Mouse (Mus musculus) heart, embryonic 16.5 days (tissue): ENCODE results near the gene Hdac9. TPM values are rescaled to one million over a fixed set of nuclear protein-coding genes. Genes with fewer than 3 reads are reported as not detected.

ENCODE experiments used
- ATAC-seq: fragments of 200-750 bp; cut with Nextera tagmentation; replicated peaks from 2 replicates; pipeline ENCODE4 v1.8.0; 2017; ENCODE audit warnings: moderate number of reproducible peaks; ENCODE audit not compliant: insufficient read depth, low FRiP score; ENCODE audit errors: extremely low read depth
- H3K27ac ChIP-seq: fragments of 300-500 bp; sonication (generic); 2 replicates; pipeline ENCODE4 v1.5.1; 2014; ENCODE audit warnings: mild to moderate bottlenecking, low read length, control low read depth, moderate library complexity
- H3K27me3 ChIP-seq: fragments of 300-500 bp; sonication (generic); 2 replicates; pipeline ENCODE4 v1.6.1; 2014; ENCODE audit warnings: low read length, mixed read lengths; ENCODE audit not compliant: control insufficient read depth, insufficient read depth
- H3K36me3 ChIP-seq: fragments of 300-500 bp; sonication (generic); 2 replicates; pipeline ENCODE4 v1.6.1; 2014; ENCODE audit not compliant: control insufficient read depth, insufficient read depth
- H3K4me1 ChIP-seq: fragments of 300-500 bp; sonication (generic); 2 replicates; pipeline ENCODE4 v1.6.1; 2014; ENCODE audit warnings: low read length, mixed read lengths; ENCODE audit not compliant: control insufficient read depth, insufficient read depth
- H3K4me2 ChIP-seq: fragments of 300-500 bp; sonication (generic); 2 replicates; pipeline ENCODE4 v1.6.1; 2014; ENCODE audit warnings: low read depth, mild to moderate bottlenecking, control low read depth, low read length
- H3K4me3 ChIP-seq: fragments of 300-500 bp; sonication (generic); 2 replicates; pipeline ENCODE4 v1.5.1; 2014; ENCODE audit warnings: mild to moderate bottlenecking, control low read depth, low read length
- H3K9ac ChIP-seq: fragments of 300-500 bp; sonication (generic); 2 replicates; pipeline ENCODE4 v1.6.1; 2014; ENCODE audit warnings: low read length, control low read depth
- H3K9me3 ChIP-seq: fragments of 300-500 bp; sonication (generic); replicated peaks from 2 replicates; pipeline ENCODE4 v1.6.1; 2016; ENCODE audit warnings: low read length; ENCODE audit not compliant: control insufficient read depth
- WGBS: fragments of 180-500 bp; shearing (Covaris S2); extraction: QIAGEN DNeasy Blood & Tissue Kit; methylation state at CpG from one replicate; pipeline ENCODE4 v1.1.7; 2014; 5-methylcytosine and 5-hydroxymethylcytosine counted together
- polyA plus RNA-seq: library from polyadenylated mRNA; unstranded; fragments of >200 nt; fragmentation: Nextera tagmentation; extraction: Ambion mirVana; gene quantifications from 2 replicates; pipeline ENCODE4 v1.2.1, GENCODE M21; 2015

The Hdac9 gene
- polyA plus RNA-seq, 1 experiment from 2014 or later, result 21.4 TPM

DNA sequence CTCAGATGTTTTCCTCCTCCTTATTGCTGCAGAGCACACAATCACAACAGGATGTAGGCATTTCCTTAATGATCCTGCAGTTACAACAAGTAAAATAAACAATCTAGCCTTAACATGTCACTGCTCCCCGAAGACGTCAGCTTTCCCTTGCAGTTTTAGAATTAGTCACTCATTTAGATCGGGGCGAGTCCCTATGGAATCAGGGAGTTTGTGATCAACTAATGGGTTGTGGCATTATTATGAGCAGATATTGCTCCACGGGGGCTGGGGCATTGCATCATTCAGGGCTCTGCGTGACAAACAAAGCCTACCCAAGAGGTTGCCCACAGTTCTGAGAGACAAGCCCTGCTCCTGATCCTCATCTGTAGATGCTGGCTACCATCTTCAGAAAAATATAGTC, 96.7 kb downstream of the Hdac9 start:
- H3K4me3 ChIP-seq, result no peak overlapping the region
- H3K4me1 ChIP-seq, result no peaks in the 10 kb centered on the region
- no peaks in the 10 kb centered on the region for H3K36me3 ChIP-seq
- no peaks in the 10 kb centered on the region for H3K27me3 ChIP-seq
- no peak overlapping the region for H3K4me2 ChIP-seq
- no peak overlapping the region for H3K9ac ChIP-seq
- no peak overlapping the region for H3K27ac ChIP-seq
- H3K9me3 ChIP-seq, result no peaks in the 10 kb centered on the region
- no peak for ATAC-seq
- 48% methylated on average over 6 of the region's 6 CpGs for WGBS

DNA sequence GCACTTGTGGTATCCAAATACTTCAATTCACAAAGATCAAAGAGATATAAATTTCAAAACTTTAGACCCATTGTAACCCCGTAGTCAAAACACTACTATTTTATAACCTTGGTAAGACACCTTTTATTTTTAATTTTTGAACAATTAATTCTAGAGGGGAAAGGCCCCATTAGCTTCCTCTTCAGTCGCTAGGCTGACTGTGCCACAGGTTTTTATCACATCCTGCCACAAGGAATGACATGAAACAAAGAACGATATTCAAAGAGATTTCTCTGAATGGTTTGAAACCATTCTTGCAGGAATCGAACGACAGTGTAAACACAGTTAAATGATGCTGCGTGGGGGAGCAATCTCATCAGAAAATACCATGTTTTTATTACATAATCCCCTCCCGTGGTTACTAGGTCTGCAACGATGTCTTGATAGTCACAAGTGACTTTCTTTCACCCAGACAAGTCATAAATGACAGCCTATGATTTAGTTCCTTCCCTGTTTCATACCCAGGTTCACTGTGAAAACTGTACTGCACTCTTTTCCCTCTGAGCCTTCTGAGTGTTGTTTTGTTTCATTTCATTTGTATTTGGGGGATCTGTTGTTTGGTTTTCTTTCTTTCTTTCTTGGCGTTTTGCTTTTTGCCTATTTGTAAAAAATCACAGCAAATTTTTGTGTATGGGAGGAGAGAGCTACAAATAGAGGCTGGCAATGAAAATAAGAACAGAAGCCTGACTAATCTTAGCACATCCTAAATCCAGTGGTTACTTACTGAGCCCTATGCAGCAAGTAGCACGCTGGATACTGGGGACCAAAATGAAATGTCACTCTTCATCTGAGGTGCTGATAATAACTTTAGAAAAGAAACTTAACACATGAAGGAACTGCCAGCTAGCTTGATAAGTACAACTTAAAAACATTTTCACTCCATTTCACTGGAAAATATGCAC, 105.0 kb downstream of the Hdac9 start:
- 51% methylated on average over 10 of the region's 10 CpGs for WGBS
- H3K4me1 ChIP-seq, result no peaks in the 10 kb centered on the region
- no peak overlapping the region for H3K9ac ChIP-seq
- H3K4me3 ChIP-seq, result no peak overlapping the region
- no peak for ATAC-seq
- H3K36me3 ChIP-seq, result no peaks in the 10 kb centered on the region
- no peak overlapping the region for H3K4me2 ChIP-seq
- H3K27me3 ChIP-seq, result no peaks in the 10 kb centered on the region
- H3K9me3 ChIP-seq, result no peaks in the 10 kb centered on the region
- H3K27ac ChIP-seq, result no peak overlapping the region

DNA sequence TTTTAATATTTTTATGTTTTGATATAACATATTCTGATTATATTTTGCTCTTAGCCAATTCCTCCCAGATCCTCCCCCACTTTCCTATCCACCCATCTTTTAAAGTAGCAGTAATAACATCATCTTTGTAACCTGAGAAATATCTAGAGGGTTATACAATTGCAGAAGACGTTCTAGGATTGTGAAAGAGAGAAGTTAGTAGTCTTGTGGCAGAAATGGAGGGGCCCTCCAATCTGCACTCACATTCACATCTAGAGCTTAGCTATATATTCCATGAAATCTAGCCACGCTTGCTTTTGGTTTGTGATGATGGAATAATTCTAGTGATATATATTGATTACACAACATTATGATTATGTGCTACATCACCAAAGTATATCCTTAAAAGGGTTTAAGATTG, 106.7 kb downstream of the Hdac9 start:
- Histone ChIP-seq H3K4me3 (no peak overlapping the region), H3K27me3 (no peaks in the 10 kb centered on the region), H3K27ac (no peak overlapping the region), H3K36me3 (no peaks in the 10 kb centered on the region), H3K4me1 (no peaks in the 10 kb centered on the region), H3K9me3 (no peaks in the 10 kb centered on the region), H3K4me2 (no peak overlapping the region), H3K9ac (no peak overlapping the region)
- ATAC-seq, result no peak
- WGBS, result 74% methylated on average over 2 of the region's 2 CpGs

GRCm38 (mm10) chr12:34808180-34808579, 108.7 kb downstream of the Hdac9 start:
- Histone ChIP-seq H3K9ac (no peak overlapping the region), H3K4me2 (no peak overlapping the region), H3K4me1 (no peaks in the 10 kb centered on the region), H3K27ac (no peak overlapping the region), H3K27me3 (no peaks in the 10 kb centered on the region), H3K4me3 (no peak overlapping the region), H3K9me3 (no peaks in the 10 kb centered on the region), H3K36me3 (no peaks in the 10 kb centered on the region)
- 82% methylated on average over 1 of the region's 1 CpGs for WGBS
- ATAC-seq, result no peak

DNA sequence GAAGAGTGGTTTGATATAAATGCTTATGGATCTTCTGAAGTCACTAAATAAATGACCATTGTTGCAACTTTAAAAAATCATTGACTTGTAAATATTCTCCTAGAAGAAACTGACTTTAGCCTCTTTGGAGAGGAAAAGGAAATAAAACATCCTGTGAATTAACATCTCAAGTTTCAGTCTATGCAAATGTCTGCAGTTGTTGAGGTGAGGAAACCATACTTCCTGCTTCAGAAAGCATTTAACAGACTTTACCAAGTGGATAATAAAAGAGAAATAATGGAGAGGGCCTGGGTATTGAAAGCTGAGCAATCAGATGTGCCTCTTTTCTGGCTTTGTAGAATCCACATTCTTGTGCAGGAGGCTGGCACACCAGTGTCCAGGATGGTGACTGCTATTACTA, 110.4 kb downstream of the Hdac9 start:
- no peak overlapping the region for H3K9ac ChIP-seq
- no peaks in the 10 kb centered on the region for H3K4me1 ChIP-seq
- ATAC-seq, result no peak
- H3K27me3 ChIP-seq, result no peaks in the 10 kb centered on the region
- H3K36me3 ChIP-seq, result no peaks in the 10 kb centered on the region
- H3K4me2 ChIP-seq, result no peak overlapping the region
- H3K9me3 ChIP-seq, result no peaks in the 10 kb centered on the region
- H3K4me3 ChIP-seq, result no peak overlapping the region
- H3K27ac ChIP-seq, result no peak overlapping the region

- no peak for ATAC-seq
- no peak overlapping the region for H3K27ac ChIP-seq
- no peaks in the 10 kb centered on the region for H3K4me1 ChIP-seq
- H3K27me3 ChIP-seq, result no peaks in the 10 kb centered on the region
- WGBS, result 62% methylated on average over 2 of the region's 2 CpGs
- no peak overlapping the region for H3K9ac ChIP-seq
- H3K36me3 ChIP-seq, result no peaks in the 10 kb centered on the region
- H3K4me3 ChIP-seq, result no peak overlapping the region
- no peaks in the 10 kb centered on the region for H3K9me3 ChIP-seq
- H3K4me2 ChIP-seq, result no peak overlapping the region
Measured at GRCm38 (mm10) chr12:34803721-34804120, 113.2 kb downstream of the Hdac9 start.

DNA sequence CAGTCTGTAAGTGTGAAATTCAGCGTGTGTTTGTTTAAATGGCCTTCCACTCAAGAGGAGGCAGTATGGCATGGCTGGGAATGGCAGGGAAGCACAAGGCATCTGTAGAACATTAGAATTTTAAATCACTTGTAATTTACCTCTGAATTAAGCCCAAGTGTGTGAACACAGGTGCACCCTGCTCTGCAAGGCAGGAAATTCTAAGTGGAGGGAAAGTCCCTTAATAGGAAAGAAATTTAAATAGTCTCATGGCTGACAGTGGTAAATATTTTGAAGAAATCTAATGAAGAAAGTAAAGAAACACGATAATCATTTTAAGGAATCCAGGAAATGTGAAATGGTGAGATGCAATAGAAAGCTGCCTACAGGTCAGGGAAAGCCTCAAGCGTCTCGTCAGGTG, 114.6 kb downstream of the Hdac9 start:
- Histone ChIP-seq H3K27me3 (no peaks in the 10 kb centered on the region), H3K27ac (no peak overlapping the region), H3K9ac (no peak overlapping the region), H3K4me3 (no peak overlapping the region), H3K36me3 (no peaks in the 10 kb centered on the region), H3K9me3 (no peaks in the 10 kb centered on the region), H3K4me1 (no peaks in the 10 kb centered on the region; the same call in 1 of the 2 replicates), H3K4me2 (no peak overlapping the region)
- 67% methylated on average over 4 of the region's 4 CpGs for WGBS
- ATAC-seq, result no peak

GRCm38 (mm10) chr12:34801752-34802151, 115.1 kb downstream of the Hdac9 start:
- no peak overlapping the region for H3K9ac ChIP-seq
- no peak for ATAC-seq
- H3K27ac ChIP-seq, result no peak overlapping the region
- H3K27me3 ChIP-seq, result no peaks in the 10 kb centered on the region
- H3K9me3 ChIP-seq, result no peaks in the 10 kb centered on the region
- peaks cover 4% of the 10 kb centered on the region for H3K4me1 ChIP-seq
- no peak overlapping the region for H3K4me3 ChIP-seq
- no peaks in the 10 kb centered on the region for H3K36me3 ChIP-seq
- no peak overlapping the region for H3K4me2 ChIP-seq

- Histone ChIP-seq H3K27ac (no peak overlapping the region), H3K27me3 (no peaks in the 10 kb centered on the region), H3K9ac (no peak overlapping the region), H3K4me2 (no peak overlapping the region), H3K9me3 (no peaks in the 10 kb centered on the region), H3K4me1 (peaks cover 12% of the 10 kb centered on the region), H3K36me3 (no peaks in the 10 kb centered on the region), H3K4me3 (no peak overlapping the region)
- no peak for ATAC-seq
- 34% methylated on average over 2 of the region's 2 CpGs for WGBS
Measured at GRCm38 (mm10) chr12:34797389-34797788, 119.5 kb downstream of the Hdac9 start.
